Mouse (Mus musculus): ENCODE data around the gene Ptpro. TPM values are rescaled to one million over a fixed set of nuclear protein-coding genes. Genes with fewer than 3 reads are reported as not detected.

Gene Ptpro
- 0.49 TPM in 1 of 2 replicates, not detected in the other for polyA plus RNA-seq (2011; ENCODE audit: insufficient read length, low read depth, missing spikeins)

DNA sequence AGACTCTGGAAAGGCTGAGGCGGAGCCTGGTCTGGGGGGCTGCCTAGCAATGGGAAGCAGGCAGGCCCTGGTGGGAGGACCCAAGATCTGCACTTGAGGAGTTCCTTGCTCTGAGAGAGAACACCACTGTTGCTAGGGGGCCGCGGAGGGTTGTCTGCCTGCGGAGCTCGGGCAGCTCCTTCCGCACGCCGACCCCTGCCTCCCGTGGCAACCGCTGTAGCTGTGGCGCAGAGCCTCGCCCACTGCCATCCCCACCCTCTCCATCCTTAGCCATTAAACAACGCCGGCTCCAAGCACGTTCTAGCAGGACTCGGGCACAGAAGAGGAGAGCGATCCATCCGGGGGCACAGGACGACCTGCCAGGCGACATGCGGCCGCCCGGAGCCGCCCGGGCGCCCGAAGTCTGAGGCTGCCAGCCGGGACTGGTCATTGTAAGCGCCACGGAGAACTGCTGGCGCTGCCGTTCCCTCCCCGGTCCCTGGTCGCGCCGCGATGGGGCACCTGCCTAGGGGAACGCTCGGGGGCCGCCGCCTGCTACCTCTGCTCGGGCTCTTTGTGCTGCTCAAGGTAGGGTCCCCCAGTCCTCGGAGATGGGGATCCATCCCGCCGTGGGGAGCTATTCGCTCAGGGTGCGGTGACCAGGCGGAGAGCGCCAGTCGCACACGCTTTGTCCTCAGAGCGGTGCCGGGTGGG, at the start of gene Ptpro:
Gene Ptpro (plus strand): TSS at position 126 of the 693 bp plus-strand sequence.
- H3K4me1 ChIP-seq (ENCODE audit: control insufficient read depth, insufficient read depth, low read length), result no peaks in the 10 kb centered on the region
- TF ChIP-seq CTCF (IDR thresholded peaks at IDR 0.05; ENCODE audit: borderline replicate concordance, insufficient read depth, low read length), result no peak
- TF ChIP-seq POLR2A (IDR thresholded peaks at IDR 0.05; ENCODE audit: low read depth, low read length), result no peak
- no peak within 1 kb of the TSS for H3K27ac ChIP-seq (ENCODE audit: insufficient read depth, low read length)
- H3K4me3 ChIP-seq (ENCODE audit: insufficient read depth, low read length), result peak within 1 kb of the TSS; percentile 11; the same call in 1 of the 2 replicates

DNA sequence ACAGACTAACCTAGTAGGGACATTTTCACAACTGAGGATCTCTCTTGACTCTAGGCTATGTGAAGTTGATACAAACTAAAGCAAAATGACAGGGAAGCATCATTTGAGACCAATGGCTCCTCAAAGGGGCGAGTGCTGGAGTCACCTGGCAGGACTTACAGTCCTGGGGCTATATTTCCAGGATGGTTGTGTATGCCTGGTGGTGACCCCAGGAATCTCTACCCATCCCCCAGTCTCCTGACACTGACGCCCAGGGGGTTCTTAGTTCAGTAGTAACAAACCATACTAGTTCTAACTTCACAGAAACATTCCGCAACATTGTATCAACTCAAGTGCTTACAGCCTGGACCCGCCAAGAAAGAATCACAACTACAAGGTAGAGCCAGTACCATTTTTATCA, 49.5 kb upstream of the Ptpro start:
- no peak for TF ChIP-seq POLR2A (IDR thresholded peaks at IDR 0.05; ENCODE audit: low read depth, low read length)
- TF ChIP-seq CTCF (IDR thresholded peaks at IDR 0.05; ENCODE audit: borderline replicate concordance, insufficient read depth, low read length), result no peak
- Histone ChIP-seq H3K4me1 (ENCODE audit: control insufficient read depth, insufficient read depth, low read length) (no peaks in the 10 kb centered on the region), H3K27ac (ENCODE audit: insufficient read depth, low read length) (no peak overlapping the region), H3K4me3 (ENCODE audit: insufficient read depth, low read length) (no peak overlapping the region)

DNA sequence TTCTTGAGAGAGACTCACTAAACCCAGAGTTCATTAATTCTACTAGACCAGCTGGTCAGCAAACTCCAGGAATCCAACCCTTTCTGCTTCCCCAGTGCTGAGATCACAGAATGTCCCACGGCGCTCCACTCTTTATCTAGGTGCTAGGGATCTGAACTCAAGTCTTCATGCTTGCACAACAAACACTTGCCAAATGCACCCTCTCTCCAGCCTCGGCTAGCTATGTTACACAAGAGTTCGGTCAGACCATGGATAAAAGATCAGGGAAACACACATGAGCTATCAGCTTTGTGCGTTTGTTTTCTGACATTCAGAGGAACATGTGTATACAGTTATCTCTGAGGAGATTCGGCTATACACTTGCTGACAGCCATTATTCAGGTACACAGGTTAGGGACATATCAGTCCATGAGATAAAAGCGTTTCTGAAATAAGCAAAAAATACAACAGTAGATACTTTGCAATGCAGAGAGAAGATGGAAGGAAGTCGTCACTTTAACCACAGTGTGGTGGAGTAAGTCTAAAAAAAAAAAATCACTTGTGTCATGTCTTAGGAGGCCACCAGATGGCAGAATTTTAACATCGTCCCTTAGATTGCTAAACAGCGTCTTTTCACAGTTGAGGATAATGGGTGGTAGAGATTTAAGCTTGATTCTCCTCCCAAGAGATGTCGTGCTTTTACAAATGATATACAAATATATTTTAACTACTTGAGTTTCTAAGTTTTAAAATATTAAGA, 46.3 kb upstream of the Ptpro start:
- Histone ChIP-seq H3K4me1 (ENCODE audit: control insufficient read depth, insufficient read depth, low read length) (no peaks in the 10 kb centered on the region), H3K27ac (ENCODE audit: insufficient read depth, low read length) (no peak overlapping the region), H3K4me3 (ENCODE audit: insufficient read depth, low read length) (no peak overlapping the region)
- TF ChIP-seq CTCF (IDR thresholded peaks at IDR 0.05; ENCODE audit: borderline replicate concordance, insufficient read depth, low read length), result no peak
- no peak for TF ChIP-seq POLR2A (IDR thresholded peaks at IDR 0.05; ENCODE audit: low read depth, low read length)

DNA sequence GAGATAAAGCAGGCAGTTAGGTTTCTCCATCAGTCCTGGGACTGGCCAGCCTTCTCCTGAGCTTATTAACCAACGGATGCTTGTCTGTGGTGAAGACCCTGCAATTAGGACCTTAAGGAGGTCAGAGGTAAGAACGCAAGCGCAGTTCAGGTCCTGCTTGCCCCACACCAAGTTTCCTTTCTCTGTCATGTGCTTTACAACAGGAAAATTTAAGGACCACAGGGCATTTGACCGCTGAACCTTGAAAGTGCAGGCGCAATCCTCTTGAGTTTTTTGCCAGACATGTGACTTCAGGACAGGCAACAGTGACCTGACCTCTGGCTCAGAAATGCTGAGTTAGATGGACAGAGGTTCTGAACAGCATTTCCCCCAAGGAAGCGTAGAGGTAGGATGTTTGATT, 45.0 kb upstream of the Ptpro start:
- Histone ChIP-seq H3K4me3 (ENCODE audit: insufficient read depth, low read length) (no peak overlapping the region), H3K27ac (ENCODE audit: insufficient read depth, low read length) (no peak overlapping the region), H3K4me1 (ENCODE audit: control insufficient read depth, insufficient read depth, low read length) (no peaks in the 10 kb centered on the region)
- TF ChIP-seq POLR2A (IDR thresholded peaks at IDR 0.05; ENCODE audit: low read depth, low read length) (no peak), CTCF (IDR thresholded peaks at IDR 0.05; ENCODE audit: borderline replicate concordance, insufficient read depth, low read length) (no peak)

DNA sequence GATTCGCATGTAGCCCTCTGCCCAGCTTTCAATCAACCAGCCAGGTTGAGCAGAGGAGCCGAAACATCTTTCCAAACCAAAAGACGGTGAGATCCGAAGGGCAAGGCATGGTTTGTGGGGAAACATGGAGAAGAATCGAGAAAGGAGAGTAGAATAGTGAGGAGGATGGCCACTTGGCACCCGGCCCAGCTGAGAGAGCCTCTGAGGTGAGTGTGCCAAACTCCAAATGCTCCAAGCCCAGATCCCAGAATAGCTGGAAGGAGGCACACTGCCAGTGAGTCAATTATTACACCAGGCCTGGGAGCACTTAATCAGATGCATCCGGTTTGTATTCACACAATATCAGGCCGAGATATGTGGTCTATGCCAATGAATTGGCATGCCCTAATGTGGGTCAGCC, 42.1 kb upstream of the Ptpro start:
- TF ChIP-seq CTCF (IDR thresholded peaks at IDR 0.05; ENCODE audit: borderline replicate concordance, insufficient read depth, low read length) (no peak), POLR2A (IDR thresholded peaks at IDR 0.05; ENCODE audit: low read depth, low read length) (no peak)
- H3K4me1 ChIP-seq (ENCODE audit: control insufficient read depth, insufficient read depth, low read length), result no peaks in the 10 kb centered on the region
- no peak overlapping the region for H3K27ac ChIP-seq (ENCODE audit: insufficient read depth, low read length)
- no peak overlapping the region for H3K4me3 ChIP-seq (ENCODE audit: insufficient read depth, low read length)

DNA sequence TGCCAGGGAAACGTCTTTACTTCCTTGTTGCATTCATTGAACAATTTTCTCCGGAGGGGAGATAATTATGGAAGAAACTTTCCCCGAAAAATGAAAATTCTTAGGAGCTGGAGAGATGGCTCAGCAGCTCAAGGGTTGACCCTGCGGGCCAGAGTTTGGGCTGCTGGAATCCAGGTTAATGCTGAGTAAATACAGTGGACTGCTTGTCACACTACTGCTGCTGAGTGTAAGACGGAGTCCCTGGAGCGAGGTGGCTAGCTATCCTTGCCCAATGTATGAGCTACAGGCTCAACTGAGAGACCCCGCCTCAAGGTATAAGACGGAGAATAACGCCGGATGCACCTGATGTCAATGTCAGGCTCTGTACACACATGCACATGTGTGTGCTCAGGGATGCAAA, 41.1 kb upstream of the Ptpro start:
- no peak for TF ChIP-seq CTCF (IDR thresholded peaks at IDR 0.05; ENCODE audit: borderline replicate concordance, insufficient read depth, low read length)
- TF ChIP-seq POLR2A (IDR thresholded peaks at IDR 0.05; ENCODE audit: low read depth, low read length), result no peak
- H3K4me1 ChIP-seq (ENCODE audit: control insufficient read depth, insufficient read depth, low read length), result no peaks in the 10 kb centered on the region
- H3K4me3 ChIP-seq (ENCODE audit: insufficient read depth, low read length), result no peak overlapping the region
- H3K27ac ChIP-seq (ENCODE audit: insufficient read depth, low read length), result no peak overlapping the region

DNA sequence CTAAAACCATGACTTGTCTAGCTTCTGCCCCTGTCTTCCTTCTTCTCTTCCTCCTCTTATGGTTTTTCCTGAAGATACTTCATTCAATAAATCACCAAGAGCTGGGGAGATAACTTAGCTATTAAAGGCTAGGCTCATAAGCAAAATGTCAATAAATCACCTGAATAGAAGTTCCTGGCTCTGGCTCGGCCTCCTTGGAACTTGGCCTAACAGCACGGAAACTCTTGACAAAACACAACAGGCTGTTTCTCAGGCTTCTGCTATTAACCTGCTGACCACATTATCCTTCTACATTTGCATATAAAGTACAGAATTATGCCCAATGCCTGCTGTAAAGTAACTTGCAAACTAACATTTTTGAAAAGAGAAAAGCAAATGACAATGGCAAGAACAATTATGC, 40.7 kb upstream of the Ptpro start:
- Histone ChIP-seq H3K4me3 (ENCODE audit: insufficient read depth, low read length) (no peak overlapping the region), H3K27ac (ENCODE audit: insufficient read depth, low read length) (no peak overlapping the region), H3K4me1 (ENCODE audit: control insufficient read depth, insufficient read depth, low read length) (no peaks in the 10 kb centered on the region)
- no peak for TF ChIP-seq POLR2A (IDR thresholded peaks at IDR 0.05; ENCODE audit: low read depth, low read length)
- no peak for TF ChIP-seq CTCF (IDR thresholded peaks at IDR 0.05; ENCODE audit: borderline replicate concordance, insufficient read depth, low read length)

DNA sequence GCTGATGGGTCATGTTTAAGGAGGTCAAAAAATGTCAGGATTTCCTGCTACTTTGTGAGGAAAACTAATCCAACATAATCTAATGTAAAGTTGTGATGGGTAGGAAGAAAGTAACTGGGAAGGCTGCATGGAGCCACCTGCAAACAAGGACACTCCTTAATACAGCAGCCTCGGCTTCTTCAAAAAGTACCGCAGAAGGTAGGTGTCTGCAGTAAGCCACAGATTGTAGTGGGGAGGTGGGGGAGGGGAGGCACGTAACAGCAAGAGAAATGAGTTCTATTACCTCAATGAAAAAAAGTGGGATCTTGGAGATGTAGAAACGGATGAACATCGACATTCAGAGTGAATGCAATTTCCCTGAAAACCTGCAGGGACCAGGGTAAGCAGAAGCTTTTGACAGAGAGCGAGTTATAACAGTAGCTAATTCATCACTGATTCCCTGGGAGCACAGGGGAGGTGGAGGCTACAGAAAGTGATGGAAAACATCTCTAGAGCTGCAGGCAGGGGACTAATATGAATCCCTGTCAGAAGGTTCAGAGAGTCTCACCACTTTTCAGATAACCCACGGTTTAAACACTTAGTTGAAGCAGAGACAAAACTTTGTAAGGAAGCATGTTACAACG, 34.2 kb upstream of the Ptpro start:
- Histone ChIP-seq H3K4me3 (ENCODE audit: insufficient read depth, low read length) (no peak overlapping the region), H3K27ac (ENCODE audit: insufficient read depth, low read length) (no peak overlapping the region), H3K4me1 (ENCODE audit: control insufficient read depth, insufficient read depth, low read length) (no peaks in the 10 kb centered on the region)
- TF ChIP-seq CTCF (IDR thresholded peaks at IDR 0.05; ENCODE audit: borderline replicate concordance, insufficient read depth, low read length) (no peak), POLR2A (IDR thresholded peaks at IDR 0.05; ENCODE audit: low read depth, low read length) (no peak)

DNA sequence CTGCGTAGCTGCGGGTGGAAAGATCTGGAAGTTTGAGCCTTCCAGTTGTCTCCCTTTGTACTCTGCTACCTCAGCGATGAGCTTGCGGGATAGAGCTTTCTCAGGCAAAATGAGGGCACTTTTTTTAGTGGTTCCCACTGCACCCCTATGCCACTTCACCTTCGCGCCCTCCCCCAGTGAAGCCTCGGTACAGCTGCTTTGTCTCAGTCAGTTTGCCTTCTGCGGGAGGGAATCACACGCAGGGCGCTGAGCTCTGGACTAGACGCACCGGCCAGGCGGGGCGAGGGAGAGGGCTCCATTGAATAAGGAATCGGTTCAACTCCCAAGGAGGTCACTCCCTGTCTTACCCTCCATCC, 746 bp downstream of the Ptpro start:
- H3K4me3 ChIP-seq (ENCODE audit: insufficient read depth, low read length), result no peak overlapping the region
- H3K27ac ChIP-seq (ENCODE audit: insufficient read depth, low read length), result no peak overlapping the region
- H3K4me1 ChIP-seq (ENCODE audit: control insufficient read depth, insufficient read depth, low read length), result no peaks in the 10 kb centered on the region
- TF ChIP-seq POLR2A (IDR thresholded peaks at IDR 0.05; ENCODE audit: low read depth, low read length), result no peak
- TF ChIP-seq CTCF (IDR thresholded peaks at IDR 0.05; ENCODE audit: borderline replicate concordance, insufficient read depth, low read length), result no peak

DNA sequence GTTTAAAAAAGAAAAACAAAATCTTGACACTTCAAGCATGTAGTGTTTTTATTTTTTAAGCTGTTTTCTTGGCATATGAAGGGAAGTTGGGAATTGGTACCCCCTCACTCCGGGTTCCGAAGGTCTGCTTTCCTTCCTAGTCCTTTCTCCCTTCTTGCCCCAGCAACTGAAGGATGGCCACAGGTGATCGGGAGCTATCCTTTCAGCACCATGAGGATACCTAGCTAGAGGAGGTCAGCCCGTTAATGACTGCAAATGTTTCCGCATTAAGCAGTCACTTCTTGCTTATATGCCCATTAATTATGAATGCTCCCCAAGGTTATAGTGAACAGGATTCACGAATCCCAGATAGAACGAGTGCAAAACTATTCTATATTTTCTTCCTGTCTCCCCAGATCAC, 1.3 kb downstream of the Ptpro start:
- H3K4me1 ChIP-seq (ENCODE audit: control insufficient read depth, insufficient read depth, low read length), result no peaks in the 10 kb centered on the region
- no peak overlapping the region for H3K4me3 ChIP-seq (ENCODE audit: insufficient read depth, low read length)
- no peak overlapping the region for H3K27ac ChIP-seq (ENCODE audit: insufficient read depth, low read length)
- TF ChIP-seq CTCF (IDR thresholded peaks at IDR 0.05; ENCODE audit: borderline replicate concordance, insufficient read depth, low read length), result no peak
- no peak for TF ChIP-seq POLR2A (IDR thresholded peaks at IDR 0.05; ENCODE audit: low read depth, low read length)

All from embryonic fibroblast, embryonic 13.5 days (primary cell).